Mouse (Mus musculus): ENCODE results near the gene Ciapin1.

The Ciapin1 gene

GRCm38 (mm10) chr8:94781155-94781837, 56.9 kb downstream of the Ciapin1 start:
- ATAC-seq (ENCODE audit: insufficient number of reproducible peaks, low FRiP score, low TSS enrichment): no peak

GRCm38 (mm10) chr8:94780491-94781154, 57.5 kb downstream of the Ciapin1 start:
- ATAC-seq (ENCODE audit: insufficient number of reproducible peaks, low FRiP score, low TSS enrichment): no peak

- ATAC-seq (ENCODE audit: insufficient number of reproducible peaks, low FRiP score, low TSS enrichment): no peak
These were observed 58.4 kb downstream of the Ciapin1 start for GRCm38 (mm10) chr8:94779534-94780294.

- ATAC-seq (ENCODE audit: insufficient number of reproducible peaks, low FRiP score, low TSS enrichment): no peak
These were observed 59.1 kb downstream of the Ciapin1 start for GRCm38 (mm10) chr8:94778895-94779533.

GRCm38 (mm10) chr8:94778473-94778872, 59.7 kb downstream of the Ciapin1 start:
- no peak for ATAC-seq (ENCODE audit: insufficient number of reproducible peaks, low FRiP score, low TSS enrichment)

GRCm38 (mm10) chr8:94778036-94778435, 60.1 kb downstream of the Ciapin1 start:
- no peak for ATAC-seq (ENCODE audit: insufficient number of reproducible peaks, low FRiP score, low TSS enrichment)

GRCm38 (mm10) chr8:94776346-94776745, 61.8 kb downstream of the Ciapin1 start:
- ATAC-seq (ENCODE audit: insufficient number of reproducible peaks, low FRiP score, low TSS enrichment): no peak

- no peak for ATAC-seq (ENCODE audit: insufficient number of reproducible peaks, low FRiP score, low TSS enrichment)
These were observed 63.6 kb downstream of the Ciapin1 start for GRCm38 (mm10) chr8:94774601-94775000.

- no peak; the same call in 1 of the 2 replicates for ATAC-seq (ENCODE audit: insufficient number of reproducible peaks, low FRiP score, low TSS enrichment)
These were observed 64.4 kb downstream of the Ciapin1 start for GRCm38 (mm10) chr8:94773700-94774171.

GRCm38 (mm10) chr8:94773048-94773447, 65.1 kb downstream of the Ciapin1 start:
- ATAC-seq (ENCODE audit: insufficient number of reproducible peaks, low FRiP score, low TSS enrichment): no peak

- peak; percentile 67 for ATAC-seq (ENCODE audit: insufficient number of reproducible peaks, low FRiP score, low TSS enrichment)
These were observed 66.1 kb downstream of the Ciapin1 start, which contains the start of gene Cx3cl1 for GRCm38 (mm10) chr8:94771941-94772670. Gene Cx3cl1, plus strand, starts transcription at chr8:94772009.

- no peak for ATAC-seq (ENCODE audit: insufficient number of reproducible peaks, low FRiP score, low TSS enrichment)
These were observed 67.2 kb downstream of the Ciapin1 start for GRCm38 (mm10) chr8:94770945-94771344.

Data from cerebellum, adult (tissue).